Mouse (Mus musculus) heart, embryonic 14.5 days (tissue): ENCODE data around the gene Pkd1l3. TPM values are rescaled to one million over a fixed set of nuclear protein-coding genes. Genes with fewer than 3 reads are reported as not detected.

Experiments
- polyA plus RNA-seq: library from polyadenylated mRNA; unstranded; fragments of >200 nt; fragmentation: Nextera tagmentation; extraction: Ambion mirVana; gene quantifications from 2 replicates; pipeline ENCODE4 v1.2.1, GENCODE M21; 2014

Gene Pkd1l3
- polyA plus RNA-seq, 1 experiment from 2014 or later, result not detected

Other genes with a start within 250 kb of the Pkd1l3 start
- gene Pmfbp1, start 120.5 kb upstream of the Pkd1l3 start, polyA plus RNA-seq, result 0.09 and 0.15 TPM in 2 replicates
- gene Dhx38, start 48.7 kb upstream of the Pkd1l3 start, polyA plus RNA-seq, result 9.5 and 10.9 TPM in 2 replicates
- 18.4 and 18.7 TPM in 2 replicates for gene Txnl4b, start 48.6 kb upstream of the Pkd1l3 start, polyA plus RNA-seq
- 0.59 and 0.77 TPM in 2 replicates for gene Hp, start 35.3 kb upstream of the Pkd1l3 start, polyA plus RNA-seq
- gene Dhodh, start 5.8 kb upstream of the Pkd1l3 start, polyA plus RNA-seq, result 31.5 and 38.7 TPM in 2 replicates
- gene Ist1, start 78.7 kb downstream of the Pkd1l3 start, polyA plus RNA-seq, result 91.3 and 95.8 TPM in 2 replicates
- gene Zfp821, start 91.0 kb downstream of the Pkd1l3 start, polyA plus RNA-seq, result 22.7 and 23.1 TPM in 2 replicates
- gene Atxn1l, start 123.2 kb downstream of the Pkd1l3 start, polyA plus RNA-seq, result 4.7 and 4.8 TPM in 2 replicates
- gene Ap1g1, start 164.0 kb downstream of the Pkd1l3 start, polyA plus RNA-seq, result 23.8 and 25.2 TPM in 2 replicates